Mouse (Mus musculus): ENCODE measurements around the gene Rnls. TPM values are rescaled to one million over a fixed set of nuclear protein-coding genes. Genes with fewer than 3 reads are reported as not detected.

The Rnls gene
- polyA plus RNA-seq, 1 experiment from 2014 or later, result 4.7 TPM

DNA sequence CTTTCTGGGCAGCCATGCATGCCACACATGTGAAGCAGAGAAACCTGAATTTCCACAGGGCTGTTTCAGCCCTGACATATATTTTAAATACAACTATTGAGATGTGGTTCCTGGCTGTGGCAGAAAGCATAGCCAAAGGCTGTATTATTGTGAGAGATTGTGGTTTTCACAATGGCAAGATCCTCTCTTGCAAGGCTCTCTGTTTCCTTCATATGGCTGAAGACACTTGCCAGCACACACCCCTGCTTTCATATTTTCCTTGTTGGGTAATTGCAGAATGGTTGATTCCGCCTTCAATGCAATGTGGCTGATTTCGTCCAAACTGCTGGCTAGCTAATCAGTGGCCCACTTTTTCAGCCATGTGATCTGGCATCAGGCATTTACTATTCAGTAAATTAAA lies 248.9 kb downstream of the Rnls start:
- H3K27me3 ChIP-seq (ENCODE audit: control insufficient read depth, insufficient read depth, low read length), result no peaks in the 10 kb centered on the region
- H3K4me1 ChIP-seq (ENCODE audit: control insufficient read depth, insufficient read depth, low read length), result no peaks in the 10 kb centered on the region
- H3K4me2 ChIP-seq (ENCODE audit: low read depth, low read length), result no peak overlapping the region
- DNase-seq (ENCODE audit: low spot score) (no peak), ATAC-seq (replicated peaks; ENCODE audit: insufficient number of reproducible peaks, low FRiP score, low TSS enrichment, low read depth) (no peak)
- no peak overlapping the region for H3K27ac ChIP-seq (replicated peaks; ENCODE audit: low read depth, low read length)
- no peak overlapping the region for H3K9ac ChIP-seq (replicated peaks; ENCODE audit: low read length)
- 71% methylated on average over 2 of the region's 2 CpGs for WGBS
- no peaks in the 10 kb centered on the region for H3K9me3 ChIP-seq (replicated peaks; ENCODE audit: control insufficient read depth, low read length)
- no peak overlapping the region for H3K4me3 ChIP-seq (ENCODE audit: low read depth, low read length)
- H3K36me3 ChIP-seq (replicated peaks; ENCODE audit: control insufficient read depth, insufficient read depth, low read depth, low read length), result no peaks in the 10 kb centered on the region

GRCm38 (mm10) chr19:33137316-33137715 lies 254.8 kb downstream of the Rnls start:
- Histone ChIP-seq H3K27ac (replicated peaks; ENCODE audit: low read depth, low read length) (no peak overlapping the region), H3K4me2 (ENCODE audit: low read depth, low read length) (no peak overlapping the region), H3K4me1 (ENCODE audit: control insufficient read depth, insufficient read depth, low read length) (no peaks in the 10 kb centered on the region), H3K27me3 (ENCODE audit: control insufficient read depth, insufficient read depth, low read length) (no peaks in the 10 kb centered on the region), H3K9ac (replicated peaks; ENCODE audit: low read length) (no peak overlapping the region), H3K4me3 (ENCODE audit: low read depth, low read length) (no peak overlapping the region), H3K9me3 (replicated peaks; ENCODE audit: control insufficient read depth, low read length) (no peaks in the 10 kb centered on the region), H3K36me3 (replicated peaks; ENCODE audit: control insufficient read depth, insufficient read depth, low read depth, low read length) (no peaks in the 10 kb centered on the region)
- WGBS, result 85% methylated on average over 5 of the region's 5 CpGs
- ATAC-seq (replicated peaks; ENCODE audit: insufficient number of reproducible peaks, low FRiP score, low TSS enrichment, low read depth), result no peak
- DNase-seq (ENCODE audit: low spot score), result no peak

GRCm38 (mm10) chr19:33122611-33123226 lies 269.4 kb downstream of the Rnls start:
- no peaks in the 10 kb centered on the region for H3K36me3 ChIP-seq (replicated peaks; ENCODE audit: control insufficient read depth, insufficient read depth, low read depth, low read length)
- H3K9ac ChIP-seq (replicated peaks; ENCODE audit: low read length), result no peak overlapping the region
- no peak overlapping the region for H3K4me2 ChIP-seq (ENCODE audit: low read depth, low read length)
- DNase-seq (ENCODE audit: low spot score), result no peak
- no peak overlapping the region for H3K27ac ChIP-seq (replicated peaks; ENCODE audit: low read depth, low read length)
- no peak overlapping the region for H3K4me3 ChIP-seq (ENCODE audit: low read depth, low read length)
- 89% methylated on average over 6 of the region's 6 CpGs for WGBS
- H3K9me3 ChIP-seq (replicated peaks; ENCODE audit: control insufficient read depth, low read length), result no peaks in the 10 kb centered on the region
- no peaks in the 10 kb centered on the region for H3K27me3 ChIP-seq (ENCODE audit: control insufficient read depth, insufficient read depth, low read length)
- H3K4me1 ChIP-seq (ENCODE audit: control insufficient read depth, insufficient read depth, low read length), result no peaks in the 10 kb centered on the region
- ATAC-seq (replicated peaks; ENCODE audit: insufficient number of reproducible peaks, low FRiP score, low TSS enrichment, low read depth), result no peak

DNA sequence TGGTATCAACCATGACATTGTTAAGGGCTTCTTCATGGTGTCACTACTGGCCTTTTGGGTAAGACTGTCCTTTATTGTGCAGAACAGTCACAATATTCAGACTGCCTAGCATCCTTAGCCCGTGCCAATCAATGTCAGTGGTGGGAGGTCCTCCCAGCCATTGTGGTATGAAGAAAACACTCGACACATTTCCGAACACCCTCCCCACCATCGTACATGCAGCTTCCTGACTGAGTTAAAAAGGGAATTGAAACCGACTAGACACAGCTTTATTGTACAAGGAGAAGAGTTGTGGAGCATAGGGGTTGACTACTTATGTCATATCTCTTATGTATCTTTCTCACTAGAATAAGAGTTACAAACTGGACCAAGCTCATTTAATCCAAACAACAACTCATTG lies 272.1 kb downstream of the Rnls start:
- DNase-seq (ENCODE audit: low spot score), result no peak

DNA sequence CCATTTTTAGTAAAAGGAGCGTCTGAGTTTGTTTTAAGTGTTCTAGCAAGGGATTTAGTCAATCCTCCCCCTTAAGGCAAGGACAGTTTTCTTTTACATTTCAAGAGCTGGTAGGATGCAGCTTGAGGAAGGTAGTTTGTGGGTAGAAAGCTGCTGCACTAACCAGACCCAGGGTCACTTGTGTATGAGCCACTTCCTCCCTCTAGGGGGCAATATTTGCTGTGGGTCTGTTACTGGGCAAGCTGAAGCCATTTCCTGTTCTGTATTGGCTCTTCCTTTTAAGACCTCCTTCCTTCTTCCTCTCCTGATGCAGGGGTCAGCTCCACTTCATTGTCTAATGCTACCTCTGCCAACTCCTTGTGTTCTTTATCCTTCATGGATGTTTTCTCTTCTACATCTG lies 273.2 kb downstream of the Rnls start:
- Histone ChIP-seq H3K9ac (replicated peaks; ENCODE audit: low read length) (no peak overlapping the region), H3K4me2 (ENCODE audit: low read depth, low read length) (no peak overlapping the region), H3K27ac (replicated peaks; ENCODE audit: low read depth, low read length) (no peak overlapping the region), H3K9me3 (replicated peaks; ENCODE audit: control insufficient read depth, low read length) (no peaks in the 10 kb centered on the region), H3K4me3 (ENCODE audit: low read depth, low read length) (no peak overlapping the region), H3K36me3 (replicated peaks; ENCODE audit: control insufficient read depth, insufficient read depth, low read depth, low read length) (no peaks in the 10 kb centered on the region), H3K4me1 (ENCODE audit: control insufficient read depth, insufficient read depth, low read length) (no peaks in the 10 kb centered on the region), H3K27me3 (ENCODE audit: control insufficient read depth, insufficient read depth, low read length) (no peaks in the 10 kb centered on the region)
- 82% methylated on average over 1 of the region's 1 CpGs for whole genome bisulfite sequencing
- ATAC-seq (replicated peaks; ENCODE audit: insufficient number of reproducible peaks, low FRiP score, low TSS enrichment, low read depth) (no peak), DNase-seq (ENCODE audit: low spot score) (no peak)

More for the DNA sequence above, 272.1 kb downstream of the Rnls start:
- no peak overlapping the region for H3K4me3 ChIP-seq (ENCODE audit: low read depth, low read length)
- H3K27me3 ChIP-seq (ENCODE audit: control insufficient read depth, insufficient read depth, low read length), result no peaks in the 10 kb centered on the region
- H3K36me3 ChIP-seq (replicated peaks; ENCODE audit: control insufficient read depth, insufficient read depth, low read depth, low read length), result no peaks in the 10 kb centered on the region
- no peak overlapping the region for H3K4me2 ChIP-seq (ENCODE audit: low read depth, low read length)
- H3K9ac ChIP-seq (replicated peaks; ENCODE audit: low read length), result no peak overlapping the region
- ATAC-seq (replicated peaks; ENCODE audit: insufficient number of reproducible peaks, low FRiP score, low TSS enrichment, low read depth), result no peak
- H3K27ac ChIP-seq (replicated peaks; ENCODE audit: low read depth, low read length), result no peak overlapping the region
- no peaks in the 10 kb centered on the region for H3K4me1 ChIP-seq (ENCODE audit: control insufficient read depth, insufficient read depth, low read length)
- no peaks in the 10 kb centered on the region for H3K9me3 ChIP-seq (replicated peaks; ENCODE audit: control insufficient read depth, low read length)
- WGBS, result 85% methylated on average over 5 of the region's 5 CpGs

DNA sequence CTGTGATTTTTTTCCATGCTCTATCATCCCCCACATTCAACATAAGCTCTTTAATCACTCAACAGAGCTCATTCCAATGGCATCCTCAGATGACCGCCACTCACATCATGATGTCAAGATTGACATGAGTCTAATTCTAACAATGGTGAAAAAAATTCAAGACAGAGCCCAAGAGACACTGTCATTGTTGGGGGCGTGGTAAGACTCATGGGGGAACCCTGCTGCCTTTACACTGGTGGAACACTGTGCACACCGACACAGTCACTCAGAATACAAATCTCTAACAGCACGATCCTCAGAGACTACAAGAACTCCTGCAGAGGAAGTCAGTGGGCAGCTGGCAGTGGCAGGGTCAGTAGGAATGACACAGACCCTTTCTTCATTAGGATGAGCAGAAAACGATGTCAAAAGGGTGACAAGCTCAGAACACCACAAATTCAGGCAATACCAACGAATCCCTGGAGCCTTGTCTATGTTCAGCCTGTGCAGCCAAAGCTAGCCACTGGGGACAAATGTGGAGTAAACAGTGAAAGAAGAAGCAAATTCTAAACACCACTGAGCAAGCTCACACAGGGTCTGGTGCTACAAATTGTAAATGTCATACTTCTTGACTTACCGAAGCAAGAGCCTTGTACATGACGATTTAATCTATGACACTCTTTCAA lies 277.3 kb downstream of the Rnls start:
- Histone ChIP-seq H3K36me3 (replicated peaks; ENCODE audit: control insufficient read depth, insufficient read depth, low read depth, low read length) (no peaks in the 10 kb centered on the region), H3K27me3 (ENCODE audit: control insufficient read depth, insufficient read depth, low read length) (no peaks in the 10 kb centered on the region), H3K4me3 (ENCODE audit: low read depth, low read length) (no peak overlapping the region), H3K9me3 (replicated peaks; ENCODE audit: control insufficient read depth, low read length) (no peaks in the 10 kb centered on the region), H3K27ac (replicated peaks; ENCODE audit: low read depth, low read length) (no peak overlapping the region), H3K4me1 (ENCODE audit: control insufficient read depth, insufficient read depth, low read length) (peaks cover 2% of the 10 kb centered on the region; the same call in 1 of the 2 replicates), H3K4me2 (ENCODE audit: low read depth, low read length) (no peak overlapping the region), H3K9ac (replicated peaks; ENCODE audit: low read length) (no peak overlapping the region)
- WGBS, result 65% methylated on average over 8 of the region's 8 CpGs
- DNase-seq (ENCODE audit: low spot score) (no peak), ATAC-seq (replicated peaks; ENCODE audit: insufficient number of reproducible peaks, low FRiP score, low TSS enrichment, low read depth) (no peak)

DNA sequence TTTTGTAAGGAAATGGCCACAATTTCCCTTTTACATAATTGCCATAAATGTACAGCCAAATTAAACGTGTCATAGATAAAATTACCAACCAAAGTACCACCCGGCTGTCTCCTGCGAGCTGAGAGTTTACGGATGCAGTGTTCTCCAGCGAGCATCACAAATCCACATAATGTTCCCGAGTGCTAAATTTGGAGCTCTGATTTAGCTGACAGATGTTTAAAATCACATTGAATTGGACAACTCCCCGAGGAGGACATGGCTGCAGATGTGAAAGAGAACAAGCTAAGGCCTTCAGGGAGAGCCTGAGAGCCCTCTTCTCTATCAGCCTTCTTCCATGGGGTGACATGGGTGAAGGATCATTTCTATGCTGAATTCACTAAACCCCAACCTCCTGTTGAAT lies 278.3 kb downstream of the Rnls start:
- 52% methylated on average over 7 of the region's 7 CpGs for WGBS
- H3K9me3 ChIP-seq (replicated peaks; ENCODE audit: control insufficient read depth, low read length), result no peaks in the 10 kb centered on the region
- no peaks in the 10 kb centered on the region for H3K36me3 ChIP-seq (replicated peaks; ENCODE audit: control insufficient read depth, insufficient read depth, low read depth, low read length)
- no peak overlapping the region for H3K4me2 ChIP-seq (ENCODE audit: low read depth, low read length)
- H3K27ac ChIP-seq (replicated peaks; ENCODE audit: low read depth, low read length), result no peak overlapping the region
- ATAC-seq (replicated peaks; ENCODE audit: insufficient number of reproducible peaks, low FRiP score, low TSS enrichment, low read depth), result no peak
- H3K4me1 ChIP-seq (ENCODE audit: control insufficient read depth, insufficient read depth, low read length), result peaks cover 2% of the 10 kb centered on the region; the same call in 1 of the 2 replicates
- H3K27me3 ChIP-seq (ENCODE audit: control insufficient read depth, insufficient read depth, low read length), result no peaks in the 10 kb centered on the region
- no peak overlapping the region for H3K4me3 ChIP-seq (ENCODE audit: low read depth, low read length)
- no peak for DNase-seq (ENCODE audit: low spot score)
- H3K9ac ChIP-seq (replicated peaks; ENCODE audit: low read length), result no peak overlapping the region

DNA sequence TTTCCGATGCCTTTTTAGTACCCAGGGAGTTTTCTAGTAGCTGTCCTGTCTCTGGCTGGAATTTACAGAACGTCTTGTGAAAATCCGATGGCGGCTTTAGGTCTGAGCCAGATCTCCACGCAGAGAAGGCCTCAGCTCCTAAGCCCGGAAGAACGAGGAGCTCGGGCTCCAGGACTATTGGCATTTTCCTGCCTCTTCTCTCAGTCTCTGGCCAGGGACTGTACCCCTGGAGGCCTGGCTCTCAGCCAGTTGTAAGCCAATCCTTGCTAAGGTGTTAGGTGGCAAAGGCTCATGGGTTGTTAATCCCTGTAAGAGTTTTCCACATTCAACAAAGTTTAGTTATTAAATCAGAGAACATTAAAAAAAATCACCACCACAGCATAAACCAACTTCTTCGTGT lies 281.7 kb downstream of the Rnls start:
- no peak overlapping the region for H3K4me3 ChIP-seq (ENCODE audit: low read depth, low read length)
- H3K4me1 ChIP-seq (ENCODE audit: control insufficient read depth, insufficient read depth, low read length), result peaks cover 2% of the 10 kb centered on the region; the same call in 1 of the 2 replicates
- whole genome bisulfite sequencing, result 73% methylated on average over 9 of the region's 9 CpGs
- H3K4me2 ChIP-seq (ENCODE audit: low read depth, low read length), result no peak overlapping the region
- no peaks in the 10 kb centered on the region for H3K9me3 ChIP-seq (replicated peaks; ENCODE audit: control insufficient read depth, low read length)
- H3K27ac ChIP-seq (replicated peaks; ENCODE audit: low read depth, low read length), result no peak overlapping the region
- DNase-seq (ENCODE audit: low spot score), result no peak
- no peak for ATAC-seq (replicated peaks; ENCODE audit: insufficient number of reproducible peaks, low FRiP score, low TSS enrichment, low read depth)
- no peak overlapping the region for H3K9ac ChIP-seq (replicated peaks; ENCODE audit: low read length)
- H3K27me3 ChIP-seq (ENCODE audit: control insufficient read depth, insufficient read depth, low read length), result no peaks in the 10 kb centered on the region
- H3K36me3 ChIP-seq (replicated peaks; ENCODE audit: control insufficient read depth, insufficient read depth, low read depth, low read length), result no peaks in the 10 kb centered on the region
